Mouse (Mus musculus) myocyte (in vitro differentiated cells): ENCODE results near the gene Gdpd5. TPM values are rescaled to one million over a fixed set of nuclear protein-coding genes. Genes with fewer than 3 reads are reported as not detected.
"Not testable (repeated sequence)": the region's sequence is repeated elsewhere in the genome, so short reads cannot be mapped to it uniquely, and the experiment has no call there.

Experiments used
- H3K27me3 ChIP-seq: one replicate; pipeline ENCODE4 v1.6.1; 2011; ENCODE audit not compliant: control insufficient read depth, insufficient read depth, insufficient read length
- H3K36me3 ChIP-seq: one replicate; pipeline ENCODE4 v1.6.1; 2011; ENCODE audit not compliant: control insufficient read depth, insufficient read depth
- H3K4me2 ChIP-seq: one replicate; pipeline ENCODE4 v1.6.1; 2011; ENCODE audit warnings: low read depth, control low read depth
- H3K4me3 ChIP-seq: one replicate; pipeline ENCODE4 v1.5.1; 2011; ENCODE audit warnings: mild to moderate bottlenecking, control low read depth, moderate library complexity
- H3K79me2 ChIP-seq: one replicate; pipeline ENCODE4 v1.6.1; 2011; ENCODE audit not compliant: control insufficient read depth, insufficient read depth
- H3ac ChIP-seq: one replicate; pipeline ENCODE4 v1.6.1; 2011; ENCODE audit not compliant: control insufficient read depth, insufficient read length
- CEBPB ChIP-seq: IDR thresholded peaks from 2 replicates; pipeline ENCODE4 v1.6.1; 2011; ENCODE audit warnings: mild to moderate bottlenecking, moderate library complexity; ENCODE audit not compliant: poor library complexity, insufficient read depth, severe bottlenecking
- E2F4 ChIP-seq: IDR thresholded peaks from one replicate; pipeline ENCODE4 v1.6.1; 2011; ENCODE audit warnings: mild to moderate bottlenecking, control low read depth, moderate library complexity; ENCODE audit not compliant: insufficient read depth
- MAX ChIP-seq: IDR thresholded peaks from one replicate; pipeline ENCODE4 v1.6.1; 2011; ENCODE audit warnings: low read depth, mild to moderate bottlenecking, control low read depth
- MYOD1 ChIP-seq, 3 experiments: IDR thresholded peaks; one replicate each; pipeline ENCODE4 v1.6.1; 2011; ENCODE audit warnings: control low read depth in 2 of 3, low read depth in 2 of 3, mild to moderate bottlenecking in 2 of 3, moderate library complexity in 1 of 3; ENCODE audit not compliant: insufficient read length in 2 of 3, control insufficient read depth in 1 of 3
- MYOG ChIP-seq, 3 experiments: IDR thresholded peaks; one replicate each; pipeline ENCODE4 v1.6.1; 2011; ENCODE audit warnings: control low read depth in 2 of 3, low read depth in 2 of 3, mild to moderate bottlenecking in 2 of 3; ENCODE audit not compliant: insufficient read length in 2 of 3, control insufficient read depth in 1 of 3, insufficient read depth in 1 of 3
- POLR2A ChIP-seq: IDR thresholded peaks from one replicate; pipeline ENCODE4 v1.6.1; 2011; ENCODE audit warnings: low read depth, mild to moderate bottlenecking, control low read depth, moderate library complexity; ENCODE audit not compliant: insufficient read length
- POLR2AphosphoS2 ChIP-seq: IDR thresholded peaks from one replicate; pipeline ENCODE4 v1.6.1; 2011; ENCODE audit warnings: low read depth, control low read depth; ENCODE audit not compliant: insufficient read length
- REST ChIP-seq: IDR thresholded peaks from one replicate; pipeline ENCODE4 v1.6.1; 2011; ENCODE audit warnings: mild to moderate bottlenecking, control low read depth, moderate library complexity; ENCODE audit not compliant: insufficient read depth, insufficient read length
- SRF ChIP-seq: IDR thresholded peaks from one replicate; pipeline ENCODE4 v1.6.1; 2011; ENCODE audit warnings: low read depth; ENCODE audit not compliant: control insufficient read depth, insufficient read length
- TCF12 ChIP-seq: IDR thresholded peaks from one replicate; pipeline ENCODE4 v1.6.1; 2011; ENCODE audit warnings: mild to moderate bottlenecking, control low read depth; ENCODE audit not compliant: poor library complexity, insufficient read depth, severe bottlenecking
- TCF3 ChIP-seq: IDR thresholded peaks from one replicate; pipeline ENCODE4 v1.6.1; 2011; ENCODE audit warnings: low read depth, control low read depth; ENCODE audit not compliant: insufficient read length
- USF1 ChIP-seq: IDR thresholded peaks from one replicate; pipeline ENCODE4 v1.6.1; 2011; ENCODE audit warnings: low read depth, mild to moderate bottlenecking, control low read depth, moderate library complexity
- polyA plus RNA-seq: library from polyadenylated mRNA; unstranded; fragments of >200 nt; fragmentation: generic; extraction: Trizol; gene quantifications from one replicate; pipeline ENCODE4 v1.2.1, GENCODE M21; 2012; ENCODE audit warnings: missing spikeins

Gdpd5 gene
- polyA plus RNA-seq, 1 experiment, result 9.5 TPM

DNA sequence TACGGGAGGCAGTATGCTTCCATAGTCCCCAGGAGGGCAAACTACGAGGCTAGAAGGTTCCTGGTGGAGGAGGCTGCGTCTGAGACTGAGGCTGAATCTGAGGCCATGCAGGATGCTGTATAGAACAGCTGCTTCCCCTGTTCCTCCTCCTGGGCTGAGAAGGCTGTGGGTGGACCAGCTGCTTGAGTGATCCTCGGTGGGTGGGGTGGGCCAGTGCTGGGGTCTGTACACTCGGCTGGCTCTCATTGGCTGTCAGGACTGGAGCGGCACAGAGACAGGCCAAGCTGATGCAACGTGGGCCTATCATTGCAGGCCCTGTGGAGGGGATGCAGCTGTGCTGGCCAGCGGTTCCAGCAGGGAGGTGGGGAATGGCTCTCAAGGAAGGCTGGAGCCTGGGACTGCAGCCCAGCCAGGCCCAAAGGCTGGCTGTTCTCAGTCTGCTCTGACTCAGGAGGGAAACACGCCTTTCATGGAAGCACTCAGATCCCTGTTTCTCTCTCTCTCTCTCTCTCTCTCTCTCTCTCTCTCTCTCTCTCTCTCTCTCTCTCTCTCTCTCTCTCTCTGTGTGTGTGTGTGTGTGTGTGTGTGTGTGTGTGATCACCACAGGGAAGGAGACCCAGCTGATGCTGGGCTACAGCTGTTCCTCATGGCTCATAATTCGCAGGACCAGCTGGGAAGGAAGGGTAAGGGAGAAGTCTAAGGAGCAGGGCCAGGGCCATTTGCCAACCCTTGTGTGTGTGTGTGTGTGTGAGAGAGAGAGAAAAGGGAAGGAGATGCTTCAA is 21.0 kb upstream of the Gdpd5 start:
- H3ac ChIP-seq, result no peak overlapping the region

DNA sequence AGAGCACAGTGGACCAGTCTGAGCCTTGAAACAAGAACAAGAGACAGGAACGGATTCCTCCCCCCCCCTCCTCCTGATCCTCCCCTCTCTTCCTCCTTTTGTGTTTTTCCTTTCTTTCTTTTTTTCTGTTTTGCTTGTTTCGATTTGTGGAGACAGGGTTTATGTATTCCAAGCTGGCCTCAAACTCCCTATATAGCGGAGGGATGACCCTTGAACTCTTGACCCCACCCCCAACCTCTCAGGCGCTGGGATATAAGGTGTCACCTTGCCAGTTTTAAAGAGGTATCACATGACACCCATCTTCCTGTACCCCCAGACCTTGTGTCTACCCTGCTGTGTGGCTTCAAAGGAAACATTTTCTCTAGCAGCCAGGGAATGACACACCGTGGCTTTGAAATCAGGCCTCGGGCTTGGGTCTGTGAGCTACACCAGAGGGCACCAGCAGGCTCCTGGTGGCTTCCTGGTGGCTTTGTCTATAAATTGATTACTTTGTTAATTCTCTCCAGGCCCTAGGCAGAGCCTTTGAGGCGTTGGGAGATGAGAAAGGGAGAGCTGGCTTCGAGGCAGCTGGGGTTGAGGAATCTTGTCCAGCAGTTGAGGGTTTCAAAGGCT is 20.3 kb upstream of the Gdpd5 start:
- Histone ChIP-seq H3K4me2 (peak overlapping the region; percentile 76), H3K4me3 (no peak overlapping the region), H3K27me3 (no peaks in the 10 kb centered on the region), H3K36me3 (no peaks in the 10 kb centered on the region), H3ac (no peak overlapping the region), H3K79me2 (no peaks in the 10 kb centered on the region)
- no peak for TF ChIP-seq SRF
- peak; percentile 6 for TF ChIP-seq POLR2A

More for the DNA sequence above, 21.0 kb upstream of the Gdpd5 start:
- Histone ChIP-seq H3K36me3 (no peaks in the 10 kb centered on the region), H3K4me3 (no peak overlapping the region), H3K79me2 (no peaks in the 10 kb centered on the region), H3K27me3 (no peaks in the 10 kb centered on the region), H3K4me2 (peak overlapping the region; percentile 76)
- TF ChIP-seq MAX, result no peak
- peak; percentile 75 to 97 (median 91) for TF ChIP-seq MYOG (IDR thresholded peaks at IDR 0.05; ENCODE audit: control insufficient read depth in 1 of 3, insufficient read depth in 1 of 3, insufficient read length in 2 of 3, low read depth in 2 of 3)
- TF ChIP-seq REST, result no peak
- peak; percentile 46 to 90 (median 88) for TF ChIP-seq MYOD1 (IDR thresholded peaks at IDR 0.05; ENCODE audit: control insufficient read depth in 1 of 3, insufficient read length in 2 of 3, low read depth in 2 of 3)
- TF ChIP-seq SRF, result no peak
- TF ChIP-seq USF1, result no peak
- peak; percentile 84 for TF ChIP-seq POLR2A
- TF ChIP-seq POLR2AphosphoS2, result peak; percentile 84
- no peak for TF ChIP-seq E2F4
- peak; percentile 78 for TF ChIP-seq TCF3
- peak; percentile 66 for TF ChIP-seq TCF12
- TF ChIP-seq CEBPB, result peak; percentile 81

DNA sequence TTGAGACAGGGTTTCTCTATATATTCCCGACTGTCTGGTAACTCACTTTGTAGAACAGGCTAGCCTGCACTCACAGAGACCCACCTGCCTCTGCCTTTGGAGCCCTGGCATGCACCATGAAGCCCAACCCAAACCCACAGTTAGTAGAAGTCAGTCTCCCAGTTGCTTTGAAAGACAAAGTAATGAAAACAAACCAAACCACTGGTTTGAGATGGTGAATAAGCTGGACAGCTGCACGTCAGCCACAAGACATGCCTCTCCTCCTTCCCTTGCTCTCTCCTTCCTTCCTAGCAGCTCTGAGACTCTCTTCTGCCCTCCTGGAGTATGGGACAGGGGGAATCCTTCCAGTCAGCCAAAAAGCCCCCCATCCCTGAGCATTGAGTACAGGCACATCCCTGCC is 19.1 kb upstream of the Gdpd5 start:
- no peaks in the 10 kb centered on the region for H3K36me3 ChIP-seq
- no peak overlapping the region for H3K4me3 ChIP-seq
- TF ChIP-seq POLR2A (peak; percentile 5), MYOG (IDR thresholded peaks at IDR 0.05; ENCODE audit: control insufficient read depth in 1 of 3, insufficient read depth in 1 of 3, insufficient read length in 2 of 3, low read depth in 2 of 3) (peak in 2 of 3 experiments; percentile 72 to 80), TCF12 (peak; percentile 14), E2F4 (no peak), MYOD1 (IDR thresholded peaks at IDR 0.05; ENCODE audit: control insufficient read depth in 1 of 3, insufficient read length in 2 of 3, low read depth in 2 of 3) (peak; percentile 62 to 87 (median 80)), REST (no peak), POLR2AphosphoS2 (no peak), USF1 (no peak), TCF3 (peak; percentile 35), CEBPB (no peak)
- no peaks in the 10 kb centered on the region for H3K27me3 ChIP-seq
- no peaks in the 10 kb centered on the region for H3K79me2 ChIP-seq
- peak overlapping the region; percentile 40 for H3K4me2 ChIP-seq
- no peak overlapping the region for H3ac ChIP-seq

DNA sequence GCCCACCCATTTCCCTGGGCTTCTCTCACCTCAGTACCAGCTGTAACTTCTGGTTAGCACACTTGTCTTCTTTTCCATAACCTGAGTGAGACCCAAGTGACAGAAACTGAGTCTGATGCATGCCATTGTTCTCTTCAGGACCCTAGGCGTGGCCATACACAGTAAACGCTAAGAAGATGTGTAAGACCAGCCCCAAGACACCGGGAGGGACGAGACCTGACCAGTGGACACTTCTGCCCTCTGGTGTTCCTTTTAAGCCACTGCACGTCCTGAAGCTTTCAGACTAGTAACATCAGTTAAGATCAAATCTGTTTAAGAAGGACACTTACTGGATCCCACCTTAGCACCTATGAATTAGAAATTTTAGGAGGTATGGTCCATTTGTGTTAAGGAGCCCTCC is 16.1 kb upstream of the Gdpd5 start:
- Histone ChIP-seq H3K36me3 (no peaks in the 10 kb centered on the region), H3K27me3 (no peaks in the 10 kb centered on the region), H3K79me2 (no peaks in the 10 kb centered on the region), H3K4me2 (no peak overlapping the region), H3K4me3 (no peak overlapping the region), H3ac (no peak overlapping the region)
- TF ChIP-seq E2F4, result no peak
- no peak for TF ChIP-seq USF1
- no peak for TF ChIP-seq TCF12

DNA sequence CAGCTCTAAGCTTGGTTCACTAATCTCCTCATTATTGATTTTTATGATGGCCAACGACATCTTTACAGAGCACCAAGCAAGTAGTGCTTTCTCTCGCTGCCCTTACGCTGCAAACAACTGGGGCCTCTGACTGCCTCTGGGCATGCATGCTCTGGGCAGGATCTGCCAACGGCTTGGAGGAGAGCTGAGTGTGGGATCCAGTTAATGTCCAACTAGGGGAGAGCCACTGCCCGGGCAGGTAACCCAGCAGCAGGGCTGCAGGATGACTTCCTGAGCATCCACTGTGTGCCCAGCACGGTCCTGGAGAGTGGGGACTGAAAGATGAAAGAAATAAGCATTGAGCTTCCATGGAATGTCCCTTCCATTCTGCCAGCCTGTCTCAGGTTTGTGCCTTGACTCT is 14.5 kb upstream of the Gdpd5 start:
- Histone ChIP-seq H3K36me3 (no peaks in the 10 kb centered on the region), H3K79me2 (no peaks in the 10 kb centered on the region), H3ac (no peak overlapping the region), H3K4me3 (no peak overlapping the region), H3K4me2 (no peak overlapping the region), H3K27me3 (no peaks in the 10 kb centered on the region)
- no peak for TF ChIP-seq TCF12
- no peak for TF ChIP-seq SRF
- no peak for TF ChIP-seq USF1
- TF ChIP-seq REST, result no peak
- no peak for TF ChIP-seq POLR2A
- no peak for TF ChIP-seq MYOG (IDR thresholded peaks at IDR 0.05; ENCODE audit: control insufficient read depth in 1 of 3, insufficient read depth in 1 of 3, insufficient read length in 2 of 3, low read depth in 2 of 3)
- TF ChIP-seq TCF3, result no peak
- TF ChIP-seq MAX, result no peak
- no peak for TF ChIP-seq CEBPB
- no peak for TF ChIP-seq POLR2AphosphoS2
- TF ChIP-seq E2F4, result no peak
- TF ChIP-seq MYOD1 (IDR thresholded peaks at IDR 0.05; ENCODE audit: control insufficient read depth in 1 of 3, insufficient read length in 2 of 3, low read depth in 2 of 3), result no peak

DNA sequence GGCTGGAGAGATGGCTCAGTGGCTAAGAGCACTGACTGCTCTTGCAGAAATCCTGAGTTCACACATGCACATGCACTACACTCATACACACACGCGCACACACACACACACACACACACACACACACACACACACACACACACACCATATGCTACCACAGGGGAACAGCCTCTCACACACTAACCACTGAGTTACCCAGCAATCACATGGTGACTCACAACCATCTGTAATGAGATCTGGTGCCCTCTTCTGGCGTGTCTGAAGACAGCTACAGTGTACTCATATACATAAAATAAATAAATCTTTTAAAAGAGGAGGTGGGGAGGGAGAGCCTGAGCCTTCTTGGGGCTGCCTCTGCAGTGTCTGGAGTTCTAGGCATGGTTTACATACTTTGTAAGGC is 6.9 kb upstream of the Gdpd5 start:
- H3K79me2 ChIP-seq, H3K27me3 ChIP-seq, H3ac ChIP-seq, H3K36me3 ChIP-seq, H3K4me3 ChIP-seq, H3K4me2 ChIP-seq: not testable (repeated sequence)
